Mouse (Mus musculus) stomach, postnatal 0 days (tissue): ENCODE results near the gene Bri3. TPM values are rescaled to one million over a fixed set of nuclear protein-coding genes. Genes with fewer than 3 reads are reported as not detected.
"Not testable (repeated sequence)": the region's sequence is repeated elsewhere in the genome, so short reads cannot be mapped to it uniquely, and the experiment has no call there.

ENCODE experiments used
- ATAC-seq: fragments of 200-750 bp; cut with Nextera tagmentation; 2 replicates; pipeline ENCODE4 v1.8.0; 2017; ENCODE audit not compliant: low FRiP score, low TSS enrichment
- DNase-seq: peaks from one replicate; pipeline ENCODE4 v3.0.0-alpha.2; 2016; ENCODE audit warnings: low spot score
- H3K27ac ChIP-seq: fragments of 300-500 bp; sonication (generic); replicated peaks from 2 replicates; pipeline ENCODE4 v1.5.1; 2014; ENCODE audit warnings: mild to moderate bottlenecking, control low read depth
- H3K27me3 ChIP-seq: fragments of 300-500 bp; sonication (generic); 2 replicates; pipeline ENCODE4 v1.6.1; 2014; ENCODE audit warnings: low read length; ENCODE audit not compliant: control insufficient read depth, insufficient read depth
- H3K36me3 ChIP-seq: fragments of 300-500 bp; sonication (generic); 2 replicates; pipeline ENCODE4 v1.6.1; 2014; ENCODE audit warnings: low read length, mixed read lengths; ENCODE audit not compliant: control insufficient read depth, insufficient read depth
- H3K4me1 ChIP-seq: fragments of 300-500 bp; sonication (generic); replicated peaks from 2 replicates; pipeline ENCODE4 v1.6.1; 2014; ENCODE audit warnings: antibody characterized with exemption; ENCODE audit not compliant: control insufficient read depth, insufficient read depth
- H3K4me2 ChIP-seq: fragments of 300-500 bp; sonication (generic); replicated peaks from 2 replicates; pipeline ENCODE4 v1.6.1; 2014; ENCODE audit warnings: low read depth, mild to moderate bottlenecking, control low read depth, moderate library complexity
- H3K4me3 ChIP-seq: fragments of 300-500 bp; sonication (generic); 2 replicates; pipeline ENCODE4 v1.5.1; 2014; ENCODE audit warnings: low read depth, low read length, control low read depth
- H3K9ac ChIP-seq: fragments of 300-500 bp; sonication (generic); 2 replicates; pipeline ENCODE4 v1.6.1; 2014; ENCODE audit warnings: mild to moderate bottlenecking, low read length, control low read depth, mixed read lengths
- H3K9me3 ChIP-seq: fragments of 300-500 bp; sonication (generic); 2 replicates; pipeline ENCODE4 v1.6.1; 2016; ENCODE audit warnings: low read length; ENCODE audit not compliant: control insufficient read depth
- CTCF ChIP-seq: IDR thresholded peaks from 2 replicates; pipeline ENCODE4 v1.5.1; 2016; ENCODE audit warnings: antibody characterized with exemption, low read depth, mild to moderate bottlenecking, moderate library complexity
- EP300 ChIP-seq: optimal IDR thresholded peaks from 2 replicates; pipeline ENCODE3; 2016; ENCODE audit warnings: antibody characterized with exemption
- WGBS: fragments of 180-500 bp; shearing (Covaris S2); extraction: QIAGEN DNeasy Blood & Tissue Kit; methylation state at CpG from one replicate; pipeline ENCODE4 v1.1.7; 2014; 5-methylcytosine and 5-hydroxymethylcytosine counted together
- polyA plus RNA-seq: library from polyadenylated mRNA; unstranded; fragments of >200 nt; fragmentation: Nextera tagmentation; extraction: Ambion mirVana; gene quantifications from 2 replicates; pipeline ENCODE4 v1.2.1, GENCODE M21; 2015

The Bri3 gene
- polyA plus RNA-seq, 1 experiment from 2014 or later, result 197 TPM

DNA sequence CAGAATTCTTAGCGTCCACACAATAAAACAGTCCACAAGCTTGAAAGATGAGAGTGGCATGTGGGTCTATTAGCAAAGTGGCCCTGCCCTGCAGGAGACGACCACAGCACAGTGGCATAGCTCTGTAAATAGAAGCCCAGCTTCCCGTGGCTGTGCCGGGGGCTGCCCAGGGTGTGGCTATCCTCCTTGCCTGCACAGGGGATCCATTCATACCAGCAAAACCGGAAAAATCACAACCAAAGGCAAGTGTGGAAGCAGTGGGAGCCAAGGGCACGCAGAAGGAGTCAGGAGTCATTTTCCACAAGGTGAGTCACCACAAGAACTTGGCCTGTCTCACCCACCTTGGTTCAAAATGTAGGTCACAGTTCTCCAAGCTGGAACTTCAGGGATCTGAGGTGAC is 74.0 kb downstream of the Bri3 start:
- Histone ChIP-seq H3K27me3 (no peaks in the 10 kb centered on the region), H3K9ac (0 out of 2 replicates have a peak overlapping the region, but pooled peaks have one; percentile 35), H3K36me3 (no peaks in the 10 kb centered on the region), H3K4me2 (no peak overlapping the region; the same call in 1 of the 2 replicates), H3K4me3 (peak overlapping the region; percentile 10; the same call in 1 of the 2 replicates), H3K27ac (peak overlapping the region; percentile 95), H3K9me3 (no peaks in the 10 kb centered on the region), H3K4me1 (peaks cover 5% of the 10 kb centered on the region)
- DNase-seq, result peak; percentile 76
- WGBS, result 33% methylated on average over 6 of the region's 6 CpGs
- TF ChIP-seq EP300 (peak; percentile 32), CTCF (no peak)
- peak; percentile 72 for ATAC-seq

- DNase-seq (peak; percentile 78), ATAC-seq (peak; percentile 87)
- no peaks in the 10 kb centered on the region for H3K36me3 ChIP-seq
- H3K4me3 ChIP-seq, result no peak overlapping the region
- no peaks in the 10 kb centered on the region for H3K9me3 ChIP-seq
- no peaks in the 10 kb centered on the region for H3K27me3 ChIP-seq
- no peak for TF ChIP-seq CTCF
- TF ChIP-seq EP300, result peak; percentile 40
- H3K9ac ChIP-seq, result no peak overlapping the region
- no peak overlapping the region for H3K4me2 ChIP-seq
- 14% methylated on average over 7 of the region's 7 CpGs for whole genome bisulfite sequencing
- peaks cover 2% of the 10 kb centered on the region for H3K4me1 ChIP-seq
- H3K27ac ChIP-seq, result peak overlapping the region; percentile 83; the same call in 1 of the 2 replicates
Observed at GRCm38 (mm10) chr5:144321681-144322080, 77.4 kb downstream of the Bri3 start.

DNA sequence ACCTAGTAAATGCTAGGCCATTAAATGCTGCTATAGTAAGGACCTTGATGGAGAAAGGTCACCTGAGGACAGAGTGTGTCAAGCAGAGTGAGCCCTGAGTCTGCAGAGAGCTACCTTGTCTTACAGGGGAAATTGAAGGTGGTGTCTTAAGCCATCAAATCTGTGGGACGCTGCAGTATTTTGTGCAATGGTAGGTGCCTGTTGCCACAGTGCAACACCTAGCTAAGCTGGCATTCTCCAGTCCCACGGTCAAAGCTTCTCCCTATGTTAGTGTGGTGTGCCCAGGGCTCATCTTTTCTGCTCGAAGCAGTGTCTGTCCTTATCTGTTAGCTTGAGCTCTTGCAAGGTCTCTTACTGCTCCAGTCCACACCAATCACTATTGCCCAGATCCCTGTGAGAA is 78.5 kb downstream of the Bri3 start:
- DNase-seq, result no peak
- no peak for ATAC-seq
- peak overlapping the region; percentile 63 for H3K27ac ChIP-seq
- no peaks in the 10 kb centered on the region for H3K9me3 ChIP-seq
- TF ChIP-seq EP300 (no peak), CTCF (no peak)
- 73% methylated on average over 3 of the region's 3 CpGs for WGBS
- H3K4me1 ChIP-seq, result peaks cover 2% of the 10 kb centered on the region
- H3K27me3 ChIP-seq, result no peaks in the 10 kb centered on the region
- no peak overlapping the region for H3K4me2 ChIP-seq
- H3K4me3 ChIP-seq, result no peak overlapping the region
- H3K36me3 ChIP-seq, result no peaks in the 10 kb centered on the region
- H3K9ac ChIP-seq, result no peak overlapping the region

DNA sequence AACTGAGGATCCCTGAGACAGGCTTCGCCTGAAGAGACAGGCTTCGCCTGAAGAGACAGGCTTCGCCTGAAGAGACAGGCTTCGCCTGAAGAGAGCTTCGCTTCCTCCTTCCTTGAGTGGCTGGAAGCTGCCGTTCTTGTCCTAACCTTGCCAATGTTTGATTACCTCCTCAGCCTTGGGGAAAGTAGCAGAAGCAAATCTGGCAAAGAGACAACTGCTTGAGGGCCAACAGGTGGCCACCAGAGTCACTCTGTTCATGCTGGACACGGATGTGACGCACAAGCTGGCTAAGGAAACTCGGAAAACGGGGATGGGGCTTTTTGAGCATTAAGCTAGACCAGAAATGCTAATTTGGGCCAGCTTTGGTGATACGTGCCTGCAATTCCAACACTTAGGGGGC is 89.8 kb downstream of the Bri3 start:
- H3K4me1 ChIP-seq, result no peaks in the 10 kb centered on the region
- DNase-seq (no peak), ATAC-seq (no peak)
- H3K9me3 ChIP-seq, result no peaks in the 10 kb centered on the region
- no peak overlapping the region for H3K4me3 ChIP-seq
- H3K9ac ChIP-seq, result no peak overlapping the region
- no peak overlapping the region for H3K4me2 ChIP-seq
- TF ChIP-seq CTCF (no peak), EP300 (no peak)
- 80% methylated on average over 11 of the region's 11 CpGs for WGBS
- H3K27ac ChIP-seq, result no peak overlapping the region
- no peaks in the 10 kb centered on the region for H3K36me3 ChIP-seq
- no peaks in the 10 kb centered on the region for H3K27me3 ChIP-seq

GRCm38 (mm10) chr5:144335357-144335756 is 91.1 kb downstream of the Bri3 start:
- 61% methylated on average over 6 of the region's 6 CpGs for WGBS
- peak; percentile 75 for ATAC-seq

GRCm38 (mm10) chr5:144338787-144339186 is 94.5 kb downstream of the Bri3 start:
- Histone ChIP-seq H3K27ac (no peak overlapping the region), H3K4me1 (no peaks in the 10 kb centered on the region), H3K27me3 (no peaks in the 10 kb centered on the region), H3K4me3 (no peak overlapping the region), H3K36me3 (no peaks in the 10 kb centered on the region), H3K4me2 (no peak overlapping the region), H3K9ac (no peak overlapping the region), H3K9me3 (no peaks in the 10 kb centered on the region)
- WGBS, result 44% methylated on average over 1 of the region's 1 CpGs
- TF ChIP-seq EP300, result no peak
- TF ChIP-seq CTCF, result no peak
- no peak for ATAC-seq
- no peak for DNase-seq

More at GRCm38 (mm10) chr5:144335357-144335756, 91.1 kb downstream of the Bri3 start:
- not testable (repeated sequence) for H3K4me1 ChIP-seq, H3K4me2 ChIP-seq, H3K9ac ChIP-seq, H3K4me3 ChIP-seq, H3K27ac ChIP-seq, H3K27me3 ChIP-seq, H3K9me3 ChIP-seq, H3K36me3 ChIP-seq
- DNase-seq, result peak; percentile 64
